Mouse (Mus musculus) spleen, adult 2 months (tissue): ENCODE measurements around the gene Slc4a4. TPM values are rescaled to one million over a fixed set of nuclear protein-coding genes. Genes with fewer than 3 reads are reported as not detected.

Experiments used
- DNase-seq, 2 experiments: peaks; one replicate each; pipeline versions ENCODE4 v3.0.0 to v3.0.0-alpha.2; 2012 to 2021; ENCODE audit warnings: low spot score in 2 of 2, low read depth in 1 of 2
- H3K27ac ChIP-seq: fragments of 200-500 bp; 2 replicates; pipeline ENCODE4 v1.5.1; 2012; ENCODE audit warnings: low read length, inconsistent platforms; ENCODE audit not compliant: insufficient read depth
- H3K27me3 ChIP-seq: fragments of 200-500 bp; 2 replicates; pipeline ENCODE4 v1.6.1; 2012; ENCODE audit warnings: mild to moderate bottlenecking, moderate library complexity, low read length, inconsistent platforms; ENCODE audit not compliant: control insufficient read depth, insufficient read depth
- H3K36me3 ChIP-seq: fragments of 200-500 bp; 2 replicates; pipeline ENCODE4 v1.6.1; 2012; ENCODE audit warnings: mild to moderate bottlenecking, low read length, inconsistent platforms; ENCODE audit not compliant: control insufficient read depth, insufficient read depth
- H3K4me1 ChIP-seq: fragments of 200-500 bp; 2 replicates; pipeline ENCODE4 v1.6.1; 2011; ENCODE audit warnings: inconsistent platforms; ENCODE audit not compliant: control insufficient read depth, insufficient read depth, insufficient read length
- H3K4me3 ChIP-seq: fragments of 200-500 bp; 2 replicates; pipeline ENCODE4 v1.5.1; 2011; ENCODE audit warnings: mild to moderate bottlenecking, inconsistent platforms; ENCODE audit not compliant: insufficient read depth, insufficient read length; ENCODE audit errors: extremely low read depth
- CTCF ChIP-seq: fragments of 200-500 bp; IDR thresholded peaks from 2 replicates; pipeline ENCODE4 v1.5.1; 2011; ENCODE audit warnings: mild to moderate bottlenecking, inconsistent platforms; ENCODE audit not compliant: insufficient read depth, insufficient read length, insufficient replicate concordance; ENCODE audit errors: extremely low read depth
- POLR2A ChIP-seq: fragments of 200-500 bp; IDR thresholded peaks from 2 replicates; pipeline ENCODE4 v1.6.1; 2011; ENCODE audit warnings: low read depth, low read length, inconsistent platforms
- WGBS: fragments of 180-500 bp; shearing (Covaris S2); methylation state at CpG from one replicate; pipeline ENCODE4 v1.1.7; 2018; 5-methylcytosine and 5-hydroxymethylcytosine counted together
- polyA plus RNA-seq: library from polyadenylated mRNA; depleted of rRNA; stranded (reverse); fragments of >200 nt; gene quantifications from 2 replicates; pipeline ENCODE4 v1.2.3, GENCODE M21; 2012

The Slc4a4 gene
- polyA plus RNA-seq, 1 experiment: 0.14 TPM

DNA sequence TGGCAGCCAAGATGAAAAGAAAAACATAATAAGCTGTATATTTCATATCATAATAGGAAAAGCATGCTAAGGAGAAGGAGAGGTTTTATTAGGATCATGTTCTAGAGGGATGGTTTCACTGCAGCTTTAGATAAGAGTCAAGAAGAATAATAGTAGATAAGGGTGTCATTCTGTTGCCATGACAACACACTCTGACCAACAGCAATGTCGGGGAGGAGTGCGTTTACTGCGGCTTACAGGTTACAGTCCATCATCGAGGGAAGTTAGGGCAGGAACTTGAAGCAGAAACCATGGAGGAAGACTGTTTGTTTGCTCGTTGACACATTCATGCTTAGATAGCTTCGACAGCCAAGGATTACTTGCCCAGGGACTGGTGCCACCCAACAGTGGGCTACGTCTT is 85.7 kb downstream of the Slc4a4 start:
- no peak for DNase-seq
- Histone ChIP-seq H3K36me3 (no peaks in the 10 kb centered on the region), H3K4me3 (no peak overlapping the region), H3K27ac (no peak overlapping the region), H3K4me1 (no peaks in the 10 kb centered on the region), H3K27me3 (no peaks in the 10 kb centered on the region)
- TF ChIP-seq CTCF (no peak), POLR2A (no peak)
- WGBS: 77% methylated on average over 7 of the region's 7 CpGs

DNA sequence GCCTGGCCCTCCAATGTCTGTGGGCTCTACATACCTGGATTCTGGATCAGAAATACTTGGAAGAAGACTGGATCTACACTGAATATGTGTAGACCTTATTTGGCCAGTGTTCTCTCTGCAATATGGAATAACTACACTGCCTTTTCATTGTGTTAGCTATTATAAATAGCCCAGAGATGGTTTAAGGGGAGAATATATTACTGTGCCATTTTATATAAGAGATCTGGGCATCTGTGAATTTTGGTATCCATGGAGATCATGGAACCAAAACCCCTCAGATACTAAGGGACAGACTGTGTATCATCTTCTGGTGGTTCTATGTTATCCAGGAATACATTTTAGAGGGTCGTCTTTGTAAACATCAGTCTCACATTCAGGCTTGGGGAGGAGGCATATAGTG is 86.5 kb downstream of the Slc4a4 start:
- TF ChIP-seq POLR2A (no peak), CTCF (no peak)
- Histone ChIP-seq H3K27ac (no peak overlapping the region), H3K4me1 (no peaks in the 10 kb centered on the region), H3K4me3 (no peak overlapping the region), H3K27me3 (no peaks in the 10 kb centered on the region), H3K36me3 (no peaks in the 10 kb centered on the region)
- DNase-seq: no peak
- WGBS: 85% methylated on average over 1 of the region's 1 CpGs

DNA sequence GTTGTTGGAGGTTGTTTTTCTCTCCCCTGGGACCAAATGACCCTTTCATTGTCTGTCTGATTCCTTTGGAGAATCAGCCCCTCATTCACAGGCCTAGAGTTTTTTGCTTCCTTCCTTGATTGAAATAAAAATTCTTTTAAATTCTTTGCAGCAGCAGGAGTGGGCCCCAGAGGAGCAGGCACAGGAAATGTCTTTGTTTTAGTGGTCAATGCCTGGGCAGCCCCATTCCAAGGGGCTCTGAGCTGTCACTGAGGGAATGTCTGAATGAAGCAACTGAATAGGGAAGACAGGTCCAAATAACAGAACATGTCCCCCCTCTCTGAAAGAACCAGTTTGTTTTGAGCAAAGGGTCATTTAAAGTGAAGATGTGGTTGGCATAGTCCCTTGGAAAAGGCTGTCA is 89.1 kb downstream of the Slc4a4 start:
- H3K27me3 ChIP-seq: no peaks in the 10 kb centered on the region
- no peak overlapping the region for H3K27ac ChIP-seq
- no peak for DNase-seq
- TF ChIP-seq CTCF (no peak), POLR2A (no peak)
- H3K4me3 ChIP-seq: no peak overlapping the region
- H3K4me1 ChIP-seq: no peaks in the 10 kb centered on the region
- H3K36me3 ChIP-seq: no peaks in the 10 kb centered on the region

DNA sequence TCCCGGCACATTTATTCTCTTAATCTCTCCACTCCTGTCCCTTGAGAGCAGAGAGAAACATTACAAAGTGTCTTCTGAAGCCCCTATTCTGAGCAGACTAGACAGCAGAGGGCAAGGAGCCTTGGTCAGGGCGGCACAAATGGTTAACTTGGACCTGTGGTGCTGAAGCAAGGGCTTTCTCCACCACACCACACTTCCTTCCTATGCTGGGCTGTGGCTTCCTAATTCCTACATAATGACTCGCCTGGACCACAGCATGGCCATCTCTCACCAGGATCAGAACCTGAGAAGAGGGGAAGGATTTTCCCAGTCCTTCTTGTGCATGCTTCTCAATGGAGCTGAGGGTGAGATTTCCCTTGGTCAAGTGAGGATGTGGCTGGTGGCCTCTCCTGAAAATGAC is 89.8 kb downstream of the Slc4a4 start:
- no peaks in the 10 kb centered on the region for H3K36me3 ChIP-seq
- H3K27me3 ChIP-seq: no peaks in the 10 kb centered on the region
- TF ChIP-seq CTCF: no peak
- TF ChIP-seq POLR2A: no peak
- DNase-seq: no peak
- 32% methylated on average over 3 of the region's 3 CpGs for WGBS
- no peak overlapping the region for H3K27ac ChIP-seq
- no peak overlapping the region for H3K4me3 ChIP-seq
- H3K4me1 ChIP-seq: no peaks in the 10 kb centered on the region

DNA sequence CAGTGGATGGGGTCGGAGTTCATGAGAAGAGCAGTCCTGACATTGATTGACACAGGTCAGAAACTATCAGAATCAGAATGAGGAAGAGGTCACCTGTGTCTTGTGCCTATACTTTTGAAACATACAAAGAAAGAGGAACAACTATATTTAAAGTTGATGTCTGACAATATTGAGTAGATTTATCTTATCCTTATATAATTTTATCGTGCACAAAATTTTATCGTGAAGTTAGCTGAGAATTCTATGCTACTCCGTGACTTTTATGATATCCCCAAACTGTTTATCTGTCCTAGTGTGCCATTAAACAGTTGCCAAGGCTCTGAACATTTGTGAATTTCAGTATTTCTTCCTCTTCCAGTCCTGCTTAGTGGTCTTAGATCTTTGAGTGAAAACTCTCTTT is 94.1 kb downstream of the Slc4a4 start:
- no peak for DNase-seq
- H3K27ac ChIP-seq: no peak overlapping the region
- H3K36me3 ChIP-seq: no peaks in the 10 kb centered on the region
- H3K27me3 ChIP-seq: no peaks in the 10 kb centered on the region
- whole genome bisulfite sequencing: 42% methylated on average over 4 of the region's 4 CpGs
- no peak for TF ChIP-seq POLR2A
- no peak for TF ChIP-seq CTCF
- H3K4me3 ChIP-seq: no peak overlapping the region
- no peaks in the 10 kb centered on the region for H3K4me1 ChIP-seq

DNA sequence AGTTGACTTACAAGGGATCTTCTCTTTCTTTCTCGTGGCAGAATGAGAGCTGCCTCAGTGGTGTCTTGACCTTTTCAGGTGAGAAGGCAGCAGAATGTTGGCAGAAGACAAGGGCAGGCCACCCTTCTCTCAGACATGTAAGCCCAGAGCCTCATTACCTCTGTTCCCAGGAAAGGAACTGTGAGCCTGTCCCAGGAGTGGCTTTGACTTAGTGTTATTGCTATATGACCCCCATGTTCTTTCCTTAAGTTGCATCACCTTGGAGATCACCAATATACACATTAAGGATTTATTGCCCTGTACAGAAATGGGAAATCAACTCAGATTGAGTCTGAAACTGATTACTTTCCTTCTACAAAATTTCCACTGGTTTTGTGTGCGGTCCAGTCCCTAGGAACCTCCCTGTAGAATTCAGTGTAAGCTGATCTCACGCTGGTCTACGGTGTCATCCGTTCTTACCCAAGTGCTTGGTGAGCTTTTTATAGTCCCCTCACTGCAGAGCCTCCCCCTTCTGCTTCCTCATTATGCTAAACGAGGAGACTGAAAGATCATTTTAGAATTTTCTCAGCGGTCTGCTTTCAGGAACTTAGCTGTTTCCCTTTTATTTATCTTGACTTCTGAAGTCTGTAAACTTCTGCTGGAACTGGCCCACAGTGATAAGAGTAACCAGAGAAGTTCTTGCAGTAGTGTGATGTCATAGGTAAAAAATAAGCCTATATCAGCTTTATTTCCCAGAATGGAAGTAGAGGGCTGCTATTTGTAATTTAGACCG is 94.8 kb downstream of the Slc4a4 start:
- no peaks in the 10 kb centered on the region for H3K4me1 ChIP-seq
- no peaks in the 10 kb centered on the region for H3K36me3 ChIP-seq
- TF ChIP-seq POLR2A (no peak), CTCF (no peak)
- WGBS: 8% methylated on average over 8 of the region's 8 CpGs
- DNase-seq: no peak
- H3K27me3 ChIP-seq: no peaks in the 10 kb centered on the region
- no peak overlapping the region for H3K27ac ChIP-seq
- H3K4me3 ChIP-seq: no peak overlapping the region

DNA sequence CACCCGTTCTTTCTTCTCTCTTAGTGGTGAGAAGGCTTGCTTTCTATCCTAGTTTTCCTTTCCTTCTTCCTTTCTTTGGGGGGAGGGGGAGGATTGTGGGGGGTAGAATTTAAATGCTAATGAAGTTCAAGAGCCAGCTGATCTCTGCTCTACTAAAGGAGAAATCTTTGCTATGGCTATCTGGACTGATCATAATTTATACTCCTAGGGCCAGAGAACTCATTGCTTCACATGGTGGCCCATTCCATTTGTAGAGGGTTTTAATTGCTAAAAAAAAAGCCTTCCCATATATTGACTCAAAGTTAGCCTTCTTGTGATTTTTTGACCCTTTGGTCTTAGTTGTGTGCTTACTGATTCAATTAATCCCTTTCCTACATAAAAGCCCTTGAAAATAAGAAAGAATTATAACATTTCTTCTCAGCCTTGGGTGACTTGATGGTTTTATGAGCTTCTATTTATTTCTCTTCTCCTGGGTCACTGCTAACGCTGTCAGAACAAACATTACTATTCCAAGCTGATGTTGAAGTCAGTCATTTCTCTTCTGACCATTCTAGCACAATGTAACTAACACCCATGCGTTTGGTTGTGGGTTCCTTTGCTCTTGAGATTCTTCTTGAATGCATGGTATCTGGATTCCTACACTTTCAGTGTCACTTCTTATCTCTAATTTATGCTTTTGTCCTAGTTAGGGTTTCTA is 95.6 kb downstream of the Slc4a4 start:
- H3K27ac ChIP-seq: no peak overlapping the region
- no peaks in the 10 kb centered on the region for H3K4me1 ChIP-seq
- TF ChIP-seq CTCF (no peak), POLR2A (no peak)

More for the DNA sequence above, 95.6 kb downstream of the Slc4a4 start:
- no peak for DNase-seq
- Histone ChIP-seq H3K4me3 (no peak overlapping the region), H3K27me3 (no peaks in the 10 kb centered on the region), H3K36me3 (no peaks in the 10 kb centered on the region)
- 57% methylated on average over 3 of the region's 3 CpGs for WGBS
